Mouse (Mus musculus) stomach, postnatal 0 days (tissue): ENCODE measurements around the gene Acd.

Experiments
- CTCF ChIP-seq: IDR thresholded peaks from 2 replicates; pipeline ENCODE4 v1.5.1; 2016; ENCODE audit warnings: antibody characterized with exemption, low read depth, mild to moderate bottlenecking, moderate library complexity
- EP300 ChIP-seq: optimal IDR thresholded peaks from 2 replicates; pipeline ENCODE3; 2016; ENCODE audit warnings: antibody characterized with exemption

DNA sequence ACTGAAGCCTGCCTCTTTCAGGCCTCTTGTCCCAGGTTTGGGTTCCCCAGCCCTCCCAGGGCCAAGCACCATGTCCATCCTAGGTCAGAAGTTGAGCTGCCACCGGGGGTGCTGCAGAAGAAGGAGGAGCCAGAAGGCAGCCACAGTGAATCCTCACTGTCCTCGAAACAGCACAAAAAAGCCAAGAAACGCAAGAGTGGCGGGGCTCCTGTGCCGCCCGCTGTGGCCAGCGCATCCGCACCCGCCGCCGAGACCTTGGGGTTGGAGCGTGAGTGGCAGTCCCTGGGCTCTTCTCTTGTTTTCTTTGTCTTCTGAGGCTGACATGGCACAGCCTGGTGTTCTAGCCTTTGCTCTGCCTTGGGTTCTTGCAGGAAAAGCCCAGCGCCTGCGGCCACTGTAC lies 8.4 kb upstream of the Acd start:
- TF ChIP-seq EP300 (no peak), CTCF (no peak)
